Mouse (Mus musculus): ENCODE results near the gene Ghrl.

GRCm38 (mm10) chr6:113741425-113741824, 21.7 kb upstream of the Ghrl start:
- no peak for TF ChIP-seq POLR2A (IDR thresholded peaks at IDR 0.05; ENCODE audit: borderline replicate concordance, extremely low read depth, low read depth, low read length)
- TF ChIP-seq CTCF (IDR thresholded peaks at IDR 0.05; ENCODE audit: insufficient read depth, low read length), result no peak

Data from lung, adult 2 months (tissue).